Mouse (Mus musculus): ENCODE measurements around the gene Nfkbib. TPM values are rescaled to one million over a fixed set of nuclear protein-coding genes. Genes with fewer than 3 reads are reported as not detected.
A peak's percentile ranks its signal among the peaks of the same experiment; 100 is the strongest.

Gene Nfkbib
- total and polyA plus RNA-seq, 3 experiments, result 30.5 to 101 (median 59.3) TPM

- peak; percentile 67; the same call in 1 of the 2 replicates for TF ChIP-seq TBP (conservative IDR thresholded peaks at IDR 0.05; ENCODE audit: low read depth, low read length)
- no peak for TF ChIP-seq JUN (IDR thresholded peaks at IDR 0.05; ENCODE audit: insufficient read depth, low read depth, low read length)
- TF ChIP-seq MYC (IDR thresholded peaks at IDR 0.05; ENCODE audit: low read depth, low read length), result peak; percentile 82
- no peak for TF ChIP-seq CTCF (conservative IDR thresholded peaks at IDR 0.05 in 1 of 2, IDR thresholded peaks at IDR 0.05 in 1 of 2; ENCODE audit: low read depth in 2 of 2, low read length in 2 of 2)
- no peak for TF ChIP-seq ZC3H11A (IDR thresholded peaks at IDR 0.05; ENCODE audit: low read depth, low read length)
- TF ChIP-seq KAT2A (IDR thresholded peaks at IDR 0.05; ENCODE audit: insufficient replicate concordance, low read length), result peak; percentile 100
- TF ChIP-seq PAX5 (IDR thresholded peaks at IDR 0.05; ENCODE audit: low read length), result no peak
- TF ChIP-seq GABPA (IDR thresholded peaks at IDR 0.05; ENCODE audit: insufficient replicate concordance, low read depth, low read length), result peak; percentile 88; the same call in 1 of the 2 replicates
- peak; percentile 45 for TF ChIP-seq USF1 (IDR thresholded peaks at IDR 0.05; ENCODE audit: low read depth, low read length)
- TF ChIP-seq CHD1 (IDR thresholded peaks at IDR 0.05; ENCODE audit: low read depth, low read length), result no peak
Observed at GRCm38 (mm10) chr7:28766173-28766879, 986 bp downstream of the Nfkbib start, which contains the start of gene Sirt2 (continued).

- Histone ChIP-seq H3K36me3 (replicated peaks in 1 of 2; ENCODE audit: control insufficient read depth in 1 of 2, insufficient read depth in 1 of 2, low read length in 1 of 2) (peaks cover 28 to 38% of the 10 kb centered on the region in 2 experiments), H3K4me3 (replicated peaks in 1 of 3; ENCODE audit: low read depth in 2 of 3, low read length in 2 of 3, poor library complexity in 1 of 3) (peak overlapping the region; percentile 73 to 86 (median 81)), H3K27ac (ENCODE audit: insufficient read depth, low read depth) (no peak overlapping the region), H3K9me3 (replicated peaks; ENCODE audit: low read length) (no peaks in the 10 kb centered on the region), H3K79me2 (replicated peaks; ENCODE audit: control insufficient read depth, extremely low read depth, insufficient read depth, poor library complexity, severe bottlenecking) (peaks cover 34% of the 10 kb centered on the region), H3K4me1 (ENCODE audit: control insufficient read depth in 1 of 2, insufficient read depth in 2 of 2) (peaks cover 14 to 38% of the 10 kb centered on the region in 2 experiments), H3K4me2 (ENCODE audit: insufficient read depth, low read depth, poor library complexity, severe bottlenecking) (peak overlapping the region; percentile 74), H3K27me3 (replicated peaks) (no peaks in the 10 kb centered on the region), H3K9ac (ENCODE audit: insufficient read depth, low read depth) (peak overlapping the region; percentile 76)
- no peak for DNase-seq (ENCODE audit: extremely low read depth)
- TF ChIP-seq ZNF384 (IDR thresholded peaks at IDR 0.05; ENCODE audit: low read depth, low read length) (no peak), E2F4 (IDR thresholded peaks at IDR 0.05; ENCODE audit: insufficient replicate concordance, low read depth, low read length) (no peak), USF2 (conservative IDR thresholded peaks at IDR 0.05; ENCODE audit: low read depth, low read length) (no peak), MAX (IDR thresholded peaks at IDR 0.05; ENCODE audit: low read length) (no peak), KAT2A (IDR thresholded peaks at IDR 0.05; ENCODE audit: insufficient replicate concordance, low read length) (no peak), JUN (IDR thresholded peaks at IDR 0.05; ENCODE audit: insufficient read depth, low read depth, low read length) (no peak), TCF12 (IDR thresholded peaks at IDR 0.05; ENCODE audit: low read depth, low read length) (no peak), CHD1 (IDR thresholded peaks at IDR 0.05; ENCODE audit: low read depth, low read length) (no peak)
- in situ Hi-C loops (cut with MboI; ENCODE audit: low pct_ligation_motif_present, low pct_unique_long_range_greater_than_20kb, low sequenced_read_pairs), result no loop called here
- dilution Hi-C loops (cut with MboI; ENCODE audit: extremely low pct_ligation_motif_present, extremely low pct_unique_long_range_greater_than_20kb, low sequenced_read_pairs), result no loop called here
Observed at GRCm38 (mm10) chr7:28765211-28765610, 2.1 kb downstream of the Nfkbib start.

GRCm38 (mm10) chr7:28761907-28762306 is 5.4 kb downstream of the Nfkbib start:
- Histone ChIP-seq H3K27me3 (replicated peaks) (no peaks in the 10 kb centered on the region), H3K9me3 (replicated peaks; ENCODE audit: low read length) (no peaks in the 10 kb centered on the region), H3K27ac (ENCODE audit: insufficient read depth, low read depth) (no peak overlapping the region), H3K36me3 (replicated peaks in 1 of 2; ENCODE audit: control insufficient read depth in 1 of 2, insufficient read depth in 1 of 2, low read length in 1 of 2) (peaks cover 60 to 66% of the 10 kb centered on the region in 2 experiments), H3K4me3 (replicated peaks in 1 of 3; ENCODE audit: low read depth in 2 of 3, low read length in 2 of 3, poor library complexity in 1 of 3) (no peak overlapping the region), H3K79me2 (replicated peaks; ENCODE audit: control insufficient read depth, extremely low read depth, insufficient read depth, poor library complexity, severe bottlenecking) (peaks cover 21% of the 10 kb centered on the region), H3K9ac (ENCODE audit: insufficient read depth, low read depth) (no peak overlapping the region), H3K4me2 (ENCODE audit: insufficient read depth, low read depth, poor library complexity, severe bottlenecking) (no peak overlapping the region), H3K4me1 (ENCODE audit: control insufficient read depth in 1 of 2, insufficient read depth in 2 of 2) (peaks cover 4 to 17% of the 10 kb centered on the region in 2 experiments)
- DNase-seq (ENCODE audit: extremely low read depth), result no peak
- in situ Hi-C loops (cut with MboI; ENCODE audit: low pct_ligation_motif_present, low pct_unique_long_range_greater_than_20kb, low sequenced_read_pairs) (no loop called here), dilution Hi-C loops (cut with MboI; ENCODE audit: extremely low pct_ligation_motif_present, extremely low pct_unique_long_range_greater_than_20kb, low sequenced_read_pairs) (no loop called here)
- TF ChIP-seq CHD1 (IDR thresholded peaks at IDR 0.05; ENCODE audit: low read depth, low read length), result no peak
- no peak for TF ChIP-seq UBTF (IDR thresholded peaks at IDR 0.05; ENCODE audit: low read depth, low read length)
- no peak for TF ChIP-seq MXI1 (IDR thresholded peaks at IDR 0.05; ENCODE audit: low read depth, low read length)
- TF ChIP-seq CTCF (conservative IDR thresholded peaks at IDR 0.05 in 1 of 2, IDR thresholded peaks at IDR 0.05 in 1 of 2; ENCODE audit: low read depth in 2 of 2, low read length in 2 of 2), result no peak
